Mouse (Mus musculus) cerebellum, postnatal 14 days (tissue): ENCODE measurements around the gene Adamts17.

Experiments
- DNase-seq, 2 experiments: peaks; one replicate each; pipeline ENCODE4 v3.0.0; 2021; ENCODE audit warnings: mixed read lengths in 2 of 2

Adamts17 gene

GRCm38 (mm10) chr7:67101418-67101973 is 262.0 kb downstream of the Adamts17 start:
- no peak for DNase-seq

- DNase-seq: no peak
Measured at GRCm38 (mm10) chr7:67110551-67111159, 271.1 kb downstream of the Adamts17 start.

GRCm38 (mm10) chr7:67112495-67113216 is 273.1 kb downstream of the Adamts17 start:
- DNase-seq: no peak

GRCm38 (mm10) chr7:67114056-67114455 is 274.5 kb downstream of the Adamts17 start:
- no peak for DNase-seq

DNA sequence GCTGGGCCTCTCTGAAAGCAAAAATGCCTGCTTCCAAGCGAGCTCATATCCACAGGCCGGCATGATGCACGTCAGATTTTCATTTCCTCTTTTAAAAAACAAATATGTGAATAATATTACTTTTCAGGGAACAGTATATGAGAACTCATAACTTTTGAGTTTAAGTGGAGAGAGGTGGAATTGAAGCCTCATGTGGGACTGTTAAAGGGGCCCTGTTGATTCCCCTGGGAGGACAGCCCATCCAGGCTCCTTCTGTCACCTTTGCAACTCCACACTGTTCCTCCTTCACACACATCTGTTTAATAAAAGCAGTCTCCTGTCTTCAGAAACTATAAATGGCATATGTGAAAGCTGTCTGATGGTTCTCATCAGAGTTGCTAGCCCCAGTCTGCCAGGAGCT is 275.5 kb downstream of the Adamts17 start:
- DNase-seq: no peak

GRCm38 (mm10) chr7:67135140-67135539 is 295.6 kb downstream of the Adamts17 start:
- DNase-seq: peak in 1 of 2 experiments; percentile 10

GRCm38 (mm10) chr7:67142347-67143015 is 302.9 kb downstream of the Adamts17 start:
- no peak for DNase-seq

DNA sequence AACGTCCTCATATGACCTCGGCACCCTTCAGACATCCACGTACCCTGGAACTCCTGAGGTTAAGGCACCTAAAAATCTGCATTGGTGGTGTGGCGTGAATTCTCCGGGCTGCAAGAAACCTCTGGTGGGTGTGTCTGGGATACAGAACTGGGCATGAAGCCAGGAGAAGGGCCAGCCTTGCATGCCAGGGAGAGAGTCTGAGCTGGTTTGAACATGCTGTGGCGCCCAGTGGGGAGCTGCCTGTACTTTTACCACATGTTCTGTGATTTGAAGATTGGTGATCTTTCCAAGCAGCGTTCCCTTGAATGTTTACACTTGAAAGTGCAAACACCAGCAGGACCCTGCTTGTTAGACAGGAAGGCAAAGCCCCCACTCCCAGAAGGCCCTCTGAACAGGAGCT is 306.2 kb downstream of the Adamts17 start:
- peak in 1 of 2 experiments; percentile 22 for DNase-seq

DNA sequence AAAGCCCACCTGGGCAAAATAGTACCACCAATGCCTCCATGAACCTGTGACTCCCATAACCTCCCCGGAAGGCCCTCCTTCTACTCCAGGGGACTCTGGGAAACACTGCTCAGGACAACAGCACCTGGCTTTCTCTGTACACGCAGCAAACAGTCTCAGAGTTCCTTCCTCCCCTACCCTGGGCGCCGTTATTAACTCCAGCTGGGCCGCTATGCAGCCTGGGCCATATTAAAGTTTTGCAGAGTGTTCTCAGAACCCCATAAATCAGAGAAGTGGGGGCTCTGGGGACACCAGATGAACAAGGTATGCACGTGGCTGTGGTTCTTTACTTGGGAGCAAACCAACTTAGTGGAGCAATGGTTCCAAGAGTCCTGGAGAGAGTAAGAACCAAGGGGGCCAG is 306.6 kb downstream of the Adamts17 start:
- no peak for DNase-seq

GRCm38 (mm10) chr7:67149707-67150106 is 310.2 kb downstream of the Adamts17 start:
- no peak for DNase-seq

- DNase-seq: no peak
Measured at GRCm38 (mm10) chr7:67152626-67153025, 313.1 kb downstream of the Adamts17 start.

- peak in 1 of 2 experiments; percentile 21 for DNase-seq
Measured at GRCm38 (mm10) chr7:67162135-67162534, 322.6 kb downstream of the Adamts17 start.

DNA sequence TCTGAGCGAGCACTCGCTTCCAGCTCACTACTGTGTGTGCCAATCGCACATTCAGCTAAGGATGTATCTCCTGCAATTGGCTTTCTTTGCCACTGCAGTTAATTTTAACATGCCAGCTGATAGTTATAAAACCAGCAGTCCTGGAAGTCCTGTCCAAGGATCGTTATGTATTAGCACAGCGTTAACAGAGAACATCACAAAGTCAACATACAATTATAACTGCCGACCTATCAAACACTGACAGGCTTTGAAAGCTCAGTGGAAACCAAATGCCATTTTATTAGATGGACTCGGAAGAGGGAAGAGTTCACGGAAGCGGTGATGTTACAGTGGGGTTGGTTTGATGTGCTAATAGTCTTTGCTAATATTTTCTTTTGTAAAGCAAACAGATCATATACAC is 328.8 kb downstream of the Adamts17 start:
- DNase-seq: no peak

DNA sequence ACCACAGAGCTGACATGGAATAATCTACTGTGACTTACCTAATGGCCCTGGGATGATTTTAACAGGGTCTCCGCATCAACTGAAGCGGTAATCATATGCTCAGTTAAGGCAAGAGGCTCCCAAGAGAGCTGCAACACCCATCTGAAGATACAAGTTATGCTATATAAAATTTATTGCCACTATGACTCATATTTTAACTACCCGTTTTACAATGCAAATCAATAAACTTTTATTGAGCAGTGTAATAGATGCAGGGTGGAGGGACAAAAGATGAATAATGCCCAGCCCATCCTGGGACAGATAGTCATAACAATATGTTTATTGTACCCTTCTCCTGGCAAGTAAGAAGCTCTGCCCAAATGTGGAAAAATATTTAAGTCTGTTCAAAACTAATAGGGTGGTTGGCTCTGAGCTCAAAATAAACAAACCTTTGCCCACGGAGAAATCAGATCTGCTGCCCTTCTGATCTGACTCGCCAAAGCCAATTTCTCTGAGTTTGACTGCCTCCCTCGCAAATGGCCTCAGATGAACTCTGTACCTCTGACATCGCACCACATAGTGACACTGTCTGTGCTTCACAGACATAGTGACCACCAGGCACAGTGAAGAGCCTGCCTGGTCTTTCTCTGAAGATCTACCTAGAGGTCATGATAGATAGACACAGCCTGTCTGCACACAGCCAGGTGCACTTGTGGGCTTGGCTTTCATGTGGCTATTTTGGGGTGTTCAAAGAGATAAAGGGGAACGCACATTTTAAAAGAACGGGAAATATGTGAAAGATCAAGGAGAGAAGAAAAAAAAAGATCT is 329.4 kb downstream of the Adamts17 start:
- DNase-seq: no peak

- no peak for DNase-seq
Measured at GRCm38 (mm10) chr7:67173522-67174195, 334.1 kb downstream of the Adamts17 start.

DNA sequence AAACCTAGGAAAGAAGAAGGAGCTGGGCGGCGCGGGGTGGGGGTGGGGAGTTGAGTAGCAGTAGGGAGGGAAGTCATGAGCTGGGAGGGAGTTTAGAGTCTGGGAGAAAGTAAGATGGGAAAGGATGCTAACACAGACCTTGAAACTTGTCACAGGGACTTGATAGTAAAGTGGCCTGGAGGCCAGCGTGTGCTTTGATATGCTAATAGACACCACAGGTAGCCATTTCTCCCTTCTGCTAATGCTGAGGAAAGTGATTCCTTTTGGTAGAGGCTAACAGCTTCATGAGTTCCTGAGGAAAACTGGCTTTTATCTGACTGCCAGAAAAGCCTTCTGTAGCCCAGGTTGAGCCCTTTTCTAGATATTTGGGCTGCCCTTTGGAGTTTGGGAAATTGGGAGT is 344.3 kb downstream of the Adamts17 start:
- DNase-seq: no peak

DNA sequence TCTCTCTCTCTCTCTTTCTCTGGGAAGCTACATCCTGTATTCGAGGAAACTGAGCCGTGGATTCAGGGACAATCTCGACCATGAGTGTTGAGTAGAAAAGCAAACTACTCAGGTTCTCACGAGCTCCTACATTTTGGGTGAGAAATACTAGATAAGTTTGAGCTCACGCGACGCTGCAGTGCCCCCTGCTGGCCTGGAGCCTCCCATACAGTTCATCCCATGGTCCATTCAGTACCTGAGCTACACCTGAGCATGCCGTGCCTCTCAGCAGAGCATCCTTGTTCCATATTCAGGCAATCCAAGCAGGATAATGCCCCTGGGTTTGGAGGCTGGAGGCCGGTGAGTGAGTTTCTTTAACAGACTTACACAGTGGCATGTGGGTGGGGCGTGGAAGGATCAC is 359.9 kb downstream of the Adamts17 start:
- DNase-seq: peak; percentile 82 to 86
